Mouse (Mus musculus): ENCODE data around the gene Slc12a5.

DNA sequence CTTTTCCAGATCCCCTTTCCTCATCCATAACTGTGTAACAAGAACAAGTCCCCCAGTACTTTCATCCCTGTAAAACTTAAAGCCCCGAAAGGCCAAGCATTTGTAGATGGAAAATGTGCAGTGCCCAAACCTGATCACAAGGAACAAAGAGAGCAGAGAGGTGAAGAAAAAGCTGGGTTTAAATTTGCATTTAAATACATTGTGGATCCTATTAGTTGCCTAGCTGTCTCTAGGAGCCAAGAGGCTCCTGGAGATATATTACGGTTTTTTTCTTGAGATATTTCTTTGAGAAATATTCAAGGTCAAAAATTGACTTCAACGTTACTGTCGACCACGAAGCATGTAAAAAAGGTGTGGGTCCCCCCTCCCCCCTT, 74.4 kb downstream of the Slc12a5 start:
- TF ChIP-seq CTCF (IDR thresholded peaks at IDR 0.05; ENCODE audit: control insufficient read depth, insufficient read depth, insufficient replicate concordance, low read depth, low read length) (no peak), POLR2A (IDR thresholded peaks at IDR 0.05; ENCODE audit: control insufficient read depth, low read depth, low read length) (no peak)

All from testis, adult 2 months (tissue).